Mouse (Mus musculus) lung, postnatal 36 days (tissue): ENCODE results near the gene Apob.
A peak's percentile ranks its signal among the peaks of the same experiment; 100 is the strongest.

Source experiments
- DNase-seq: peaks from one replicate; pipeline ENCODE4 v3.0.0; 2022; ENCODE audit warnings: mixed read lengths

Gene Apob

GRCm38 (mm10) chr12:8038081-8038730, 60.8 kb downstream of the Apob start:
- no peak for DNase-seq

GRCm38 (mm10) chr12:8042626-8043394, 65.4 kb downstream of the Apob start:
- DNase-seq, result no peak

- no peak for DNase-seq
Measured at GRCm38 (mm10) chr12:8047046-8047445, 69.6 kb downstream of the Apob start.

GRCm38 (mm10) chr12:8047789-8048309, 70.4 kb downstream of the Apob start:
- no peak for DNase-seq

GRCm38 (mm10) chr12:8056001-8056640, 78.7 kb downstream of the Apob start:
- no peak for DNase-seq

- DNase-seq, result peak; percentile 86
Measured at GRCm38 (mm10) chr12:8059576-8059975, 82.1 kb downstream of the Apob start.

- DNase-seq, result no peak
Measured at GRCm38 (mm10) chr12:8063363-8064065, 86.1 kb downstream of the Apob start.
